Mouse (Mus musculus) liver, embryonic 14.5 days (tissue): ENCODE results near the gene Iqcf5.

Experiments
- CTCF ChIP-seq: IDR thresholded peaks from 2 replicates; pipeline ENCODE4 v1.5.1; 2016; ENCODE audit warnings: antibody characterized with exemption, low read depth, control low read depth
- EP300 ChIP-seq: IDR thresholded peaks from 2 replicates; pipeline ENCODE4 v1.6.1; 2016; ENCODE audit warnings: antibody characterized with exemption, low read depth

DNA sequence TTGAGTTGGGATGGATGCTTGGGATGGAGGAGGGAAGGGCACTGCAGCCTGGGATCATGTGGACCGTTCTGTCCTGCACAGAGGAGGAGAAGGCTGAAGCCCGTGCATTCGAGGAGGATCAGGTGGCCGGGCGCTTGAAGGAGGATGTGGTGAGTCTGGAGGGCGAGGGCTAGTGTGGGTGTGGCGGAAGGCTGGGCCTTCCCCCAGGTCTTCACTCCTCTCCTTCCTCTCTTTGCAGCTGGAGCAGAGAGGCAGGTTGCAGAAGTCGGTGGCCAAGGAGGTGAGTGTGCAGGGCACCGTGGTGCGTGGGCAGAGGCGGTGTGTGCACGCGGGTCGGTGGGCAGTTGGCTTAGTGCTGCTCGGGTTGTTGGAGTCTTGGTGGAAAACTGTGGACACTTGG is 33.3 kb upstream of the Iqcf5 start:
- TF ChIP-seq CTCF (no peak), EP300 (no peak)
